Mouse (Mus musculus) heart, postnatal 10 days (tissue): ENCODE measurements around the gene Twnk. TPM values are rescaled to one million over a fixed set of nuclear protein-coding genes. Genes with fewer than 3 reads are reported as not detected.

Experiments used
- DNase-seq, 2 experiments: peaks; one replicate each; pipeline ENCODE4 v3.0.0; 2021
- intact Hi-C: fragments of 180-260 bp; cut with DNase I; formaldehyde crosslinking; loops from one replicate; pipeline ENCODE4 v1.15.1; 2025
- total RNA-seq, 2 experiments: library from RNA; stranded (reverse); gene quantifications; 2 replicates each; pipeline ENCODE4 v1.2.3; 2021

Gene Twnk
- total RNA-seq, 2 experiments from 2014 or later, result 16.6 to 19.1 TPM

DNA sequence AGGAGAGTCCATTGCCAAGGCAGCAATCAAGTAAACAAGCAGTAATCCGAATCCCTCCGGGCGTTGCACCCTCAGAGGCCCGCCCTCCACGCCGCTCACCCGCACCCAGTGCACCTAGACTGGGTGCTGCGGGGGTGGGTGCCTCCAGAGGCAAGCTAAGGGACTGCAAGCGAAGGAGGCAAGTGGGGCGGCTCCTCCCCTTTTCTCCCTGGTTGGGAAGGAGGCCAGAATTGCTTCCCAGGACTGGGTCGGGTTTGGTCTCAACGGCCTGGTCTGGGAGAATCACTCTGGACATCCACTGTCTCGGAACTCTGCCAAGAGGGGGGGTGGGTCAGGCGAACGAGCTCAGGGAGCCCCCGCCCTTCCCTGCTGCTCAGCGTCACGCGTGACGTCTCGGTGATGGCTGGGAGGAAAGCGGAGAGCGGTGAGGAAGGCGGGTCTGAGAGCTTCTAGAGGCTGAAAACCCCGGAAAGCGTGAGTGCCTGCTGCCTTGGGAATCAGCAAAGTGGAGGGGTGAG, 42.0 kb downstream of the Twnk start, which contains the start of gene Sfxn3:
TSS of gene Sfxn3 (plus strand) at position 87 of the 518 bp plus-strand sequence.
- intact Hi-C loops, result no loop called here
- DNase-seq, result peak; percentile 96 to 98

DNA sequence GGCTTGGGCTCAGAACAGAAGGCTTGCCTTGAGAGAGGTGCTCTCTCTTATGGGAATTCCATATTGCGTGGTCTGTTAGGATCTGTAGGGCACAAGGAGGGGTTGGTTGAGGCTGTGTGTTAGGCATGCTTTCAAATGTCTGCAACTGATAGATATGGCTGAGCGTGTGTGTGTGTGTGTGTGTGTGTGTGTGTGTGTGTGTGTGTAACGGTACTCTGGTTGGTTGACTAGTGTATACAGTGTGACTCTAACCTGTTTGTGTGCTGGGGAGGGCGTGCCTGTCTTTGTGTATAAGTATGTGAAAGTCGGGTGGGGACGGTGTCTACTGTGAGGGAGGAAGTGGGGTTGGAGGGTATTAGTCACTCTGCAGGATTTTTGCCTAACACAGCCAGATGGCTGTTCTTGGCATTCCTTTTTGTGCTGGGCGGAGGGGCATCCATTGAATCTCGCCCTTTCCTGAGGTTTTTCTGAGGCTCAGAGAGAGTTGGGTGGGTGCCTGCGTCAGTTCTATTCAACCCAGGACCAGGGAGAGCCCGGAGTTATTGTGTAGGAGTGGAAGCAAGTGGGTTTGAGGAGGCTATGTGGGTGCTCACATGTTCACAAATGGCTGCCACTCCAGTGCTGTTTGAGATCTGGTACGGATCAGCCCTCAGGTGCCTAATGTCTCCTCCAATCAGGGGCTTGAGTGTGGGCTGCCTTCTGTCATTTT, 42.6 kb downstream of the Twnk start:
- intact Hi-C loops, result no loop called here
- DNase-seq, result peak; percentile 65 to 71

DNA sequence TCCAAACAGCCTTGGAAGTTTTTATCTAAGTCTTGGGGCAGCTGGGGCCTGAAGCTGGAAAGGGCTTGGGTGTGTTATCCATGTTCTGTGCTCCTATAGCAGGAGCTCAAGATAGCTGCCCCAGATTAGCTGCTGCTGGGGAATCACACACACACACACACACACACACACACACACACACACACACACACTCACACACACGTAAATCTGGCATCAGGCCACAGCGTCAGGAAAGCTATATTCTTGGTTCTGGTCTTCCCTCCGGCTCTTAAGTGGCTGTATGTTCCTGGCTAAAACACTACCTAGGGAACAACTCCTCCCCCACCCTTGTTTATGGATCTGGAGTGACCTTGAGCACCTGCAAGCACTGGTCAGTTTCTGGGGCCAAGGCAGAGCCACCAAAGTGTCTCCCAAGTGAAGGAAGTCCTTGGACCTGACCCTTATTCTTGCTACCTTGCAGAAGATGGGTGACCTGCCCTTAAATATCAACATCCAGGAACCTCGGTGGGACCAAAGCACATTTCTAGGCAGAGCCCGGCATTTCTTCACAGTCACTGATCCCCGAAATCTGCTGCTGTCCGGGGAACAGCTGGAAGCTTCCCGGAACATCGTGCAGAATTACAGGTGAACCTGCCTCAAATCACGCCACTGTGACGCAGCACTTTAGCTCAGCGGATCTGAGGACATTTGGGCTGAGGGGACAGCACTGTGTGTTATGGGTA, 43.3 kb downstream of the Twnk start:
- intact Hi-C loops, result no loop called here
- DNase-seq, result no peak

DNA sequence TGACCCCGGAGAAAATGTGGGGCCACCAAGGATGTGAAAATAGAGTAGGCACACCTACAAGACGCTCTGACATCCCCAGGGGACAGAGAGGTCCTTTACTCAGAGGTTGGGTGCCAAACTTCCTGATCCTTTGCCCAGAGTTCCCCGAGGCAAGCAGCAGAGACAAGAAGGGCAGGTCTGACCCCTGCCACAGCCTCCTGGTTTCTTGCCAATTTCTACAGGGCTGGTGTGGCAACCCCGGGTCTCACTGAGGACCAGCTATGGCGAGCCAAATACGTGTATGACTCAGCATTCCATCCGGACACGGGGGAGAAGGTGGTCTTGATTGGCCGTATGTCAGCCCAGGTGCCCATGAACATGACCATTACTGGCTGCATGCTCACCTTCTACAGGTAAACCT, 44.1 kb downstream of the Twnk start:
- intact Hi-C loops, result no loop called here
- no peak for DNase-seq

DNA sequence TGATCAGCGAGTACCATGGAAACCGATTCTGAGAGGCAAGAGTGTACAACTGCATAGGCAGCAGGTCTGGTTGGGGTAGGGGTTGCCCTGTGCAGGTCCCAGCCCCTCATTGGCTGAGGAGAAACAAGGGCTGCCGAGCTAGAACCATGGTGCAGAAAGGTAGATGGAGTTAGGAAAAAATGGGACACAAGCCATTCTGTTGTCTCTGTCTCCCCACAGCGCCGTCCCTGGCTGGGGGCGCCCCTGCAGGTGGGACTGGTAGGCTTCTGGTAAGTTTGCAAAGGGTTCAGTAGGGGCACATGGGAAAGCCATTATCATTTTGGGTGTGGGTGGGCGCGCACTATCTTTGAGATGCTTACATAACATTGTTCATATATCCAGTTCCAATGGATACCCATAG, 48.0 kb downstream of the Twnk start:
- intact Hi-C loops, result no loop called here
- no peak for DNase-seq

DNA sequence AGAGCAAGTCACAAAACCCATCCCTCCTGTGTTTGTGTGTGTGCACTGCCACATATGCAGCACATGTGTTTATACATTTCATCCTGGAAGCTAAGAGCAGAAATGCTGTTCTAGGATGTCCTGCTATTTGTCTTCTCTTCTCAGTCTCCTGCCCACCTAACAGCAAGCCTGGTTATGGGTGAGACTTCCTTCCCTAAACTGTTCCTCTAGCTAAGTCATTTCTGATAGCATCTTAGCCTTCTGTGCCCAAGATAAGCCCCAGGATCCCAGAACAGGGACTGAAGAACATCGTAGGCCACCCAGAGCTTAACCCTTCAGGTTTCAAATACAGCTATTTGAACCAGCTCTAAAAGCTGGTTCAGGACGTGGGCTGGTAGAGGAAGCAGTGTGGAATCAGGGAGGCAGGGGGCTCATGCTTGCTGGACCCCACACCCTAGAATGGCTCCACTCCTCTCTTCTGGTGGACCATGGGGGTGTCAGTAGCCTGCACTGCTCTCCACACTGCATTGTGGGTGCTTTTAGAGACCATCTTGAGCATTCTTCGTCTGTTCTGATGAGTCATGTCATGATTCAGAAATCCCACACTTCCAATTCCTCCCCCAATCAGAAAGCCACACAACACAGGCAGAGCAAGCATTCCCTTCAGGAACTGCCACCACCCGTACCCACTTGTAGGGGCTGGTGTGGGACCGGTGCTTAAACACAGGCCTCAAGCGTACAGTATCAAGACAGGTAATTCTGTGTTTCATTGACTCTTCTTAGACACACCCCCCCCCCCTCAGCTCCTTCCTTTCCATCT, 49.6 kb downstream of the Twnk start:
- intact Hi-C loops, result no loop called here
- DNase-seq, result no peak

DNA sequence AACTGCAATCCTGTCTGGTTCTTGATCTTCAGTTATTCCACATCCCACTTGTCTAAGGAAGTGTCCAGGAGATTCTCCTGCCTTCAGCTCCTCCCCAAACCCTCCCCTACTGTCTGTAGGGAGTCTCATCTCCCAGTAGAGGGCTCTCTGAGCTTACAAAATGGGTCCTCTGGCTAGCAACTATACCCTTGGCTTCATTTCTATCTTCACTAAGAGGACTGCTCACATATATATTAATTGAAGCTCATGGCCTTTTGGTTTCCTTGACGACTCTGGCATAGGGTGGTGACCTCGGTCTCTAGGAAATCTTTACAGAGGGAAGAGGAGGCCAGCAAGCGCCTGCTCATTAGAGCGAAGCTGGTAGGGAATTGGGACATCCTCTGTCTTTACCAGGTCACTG, 50.9 kb downstream of the Twnk start:
- intact Hi-C loops, result loop anchor here (2.0 kb wide), 1 partner anchor 24 kb away; no protein-coding TSS in a partner anchor
- peak; percentile 50 to 53 for DNase-seq

DNA sequence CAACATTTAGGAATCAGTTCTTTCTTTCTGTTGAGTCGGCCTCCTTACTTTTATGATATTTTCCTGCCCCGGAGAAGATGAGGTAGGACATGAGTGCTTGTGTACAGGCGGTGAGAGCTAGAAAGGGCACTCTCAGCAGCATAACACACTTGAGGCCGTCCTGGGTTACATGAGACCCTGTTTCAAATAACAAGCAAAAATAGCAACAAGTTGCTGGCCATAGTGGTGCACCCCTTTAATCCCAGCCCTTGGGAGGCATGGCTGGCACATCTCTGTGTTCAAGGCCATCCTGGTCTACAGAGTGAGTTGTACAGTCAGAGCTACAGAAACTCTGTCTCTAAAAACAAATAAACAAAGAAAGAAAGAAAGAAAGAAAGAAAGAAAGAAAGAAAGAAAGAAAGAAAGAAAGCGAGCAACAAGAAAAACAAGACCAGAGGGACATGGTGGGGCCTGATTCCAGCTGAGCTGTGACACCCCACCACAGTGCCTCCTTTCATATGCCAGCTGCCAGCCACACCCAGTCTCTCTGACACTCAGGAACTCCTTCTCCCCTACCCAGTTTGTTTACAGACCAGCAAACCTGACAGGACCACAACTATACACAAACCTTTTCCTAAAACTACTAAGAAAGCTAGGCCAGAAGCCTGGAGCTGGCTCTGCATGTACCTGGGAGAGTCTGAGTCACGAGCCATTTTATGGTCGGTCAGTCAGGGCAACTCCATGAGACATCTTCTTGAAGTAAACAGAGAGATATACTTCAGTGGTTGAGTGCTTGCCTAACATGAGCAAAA, 51.6 kb downstream of the Twnk start:
- intact Hi-C loops, result loop anchor here (2.0 kb wide), 1 partner anchor 24 kb away; no protein-coding TSS in a partner anchor
- peak in 1 of 2 experiments; percentile 28 for DNase-seq

DNA sequence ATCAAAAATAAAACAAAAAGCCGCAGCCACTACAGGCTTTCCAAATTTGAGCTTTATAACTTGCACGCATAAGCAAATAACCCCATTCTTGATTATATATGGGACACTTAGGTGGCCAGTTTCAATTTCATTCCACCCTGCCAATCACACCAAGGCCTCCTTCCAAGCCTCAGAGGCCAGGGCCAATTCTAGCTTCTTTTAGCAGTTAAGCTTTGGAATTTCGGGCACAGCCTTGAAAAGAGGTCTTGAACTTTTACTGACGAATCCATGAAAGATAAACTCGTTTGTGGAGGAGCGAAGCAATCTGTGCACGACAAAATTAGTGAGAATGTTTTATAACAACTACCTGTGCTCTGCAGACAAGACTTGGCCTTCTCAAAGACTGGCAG, 52.3 kb downstream of the Twnk start:
- intact Hi-C loops, result loop anchor here (2.0 kb wide), 1 partner anchor 23 kb away; no protein-coding TSS in a partner anchor
- DNase-seq, result no peak

DNA sequence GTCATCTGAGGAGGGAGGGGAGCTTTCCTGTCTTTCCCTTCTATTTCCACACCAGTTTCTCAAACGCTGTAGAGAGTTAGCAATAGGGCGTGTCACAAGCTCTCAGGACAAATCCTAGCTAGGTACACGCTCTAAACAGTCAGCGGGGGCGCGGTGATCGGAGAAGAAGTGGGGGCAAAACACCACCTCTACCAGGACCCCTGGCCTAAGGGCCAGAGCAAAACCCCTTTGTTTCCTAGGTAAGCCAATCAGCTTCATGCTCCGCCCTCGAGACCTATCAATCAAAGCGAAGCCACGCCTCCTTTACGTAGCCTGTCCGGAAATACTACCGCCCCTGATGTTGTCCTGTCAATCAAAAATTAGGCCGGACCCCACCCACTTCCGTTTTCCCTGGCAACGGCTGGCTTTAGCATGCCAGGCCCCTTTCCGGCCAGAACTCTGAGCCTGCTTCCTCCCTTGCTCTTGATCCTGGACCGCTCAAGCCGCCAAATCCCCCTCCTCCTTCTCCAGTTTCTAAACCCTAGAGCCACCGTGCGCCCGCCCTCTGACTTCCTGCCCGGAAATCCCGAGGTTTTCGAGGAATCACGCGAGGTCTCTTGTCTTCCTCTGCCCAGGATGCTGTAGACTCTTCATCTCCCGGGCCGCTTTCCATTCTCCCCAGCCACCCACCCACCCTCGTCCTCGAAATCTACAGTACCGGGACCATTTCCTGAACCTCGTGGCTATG, 52.8 kb downstream of the Twnk start:
- intact Hi-C loops, result no loop called here

DNA sequence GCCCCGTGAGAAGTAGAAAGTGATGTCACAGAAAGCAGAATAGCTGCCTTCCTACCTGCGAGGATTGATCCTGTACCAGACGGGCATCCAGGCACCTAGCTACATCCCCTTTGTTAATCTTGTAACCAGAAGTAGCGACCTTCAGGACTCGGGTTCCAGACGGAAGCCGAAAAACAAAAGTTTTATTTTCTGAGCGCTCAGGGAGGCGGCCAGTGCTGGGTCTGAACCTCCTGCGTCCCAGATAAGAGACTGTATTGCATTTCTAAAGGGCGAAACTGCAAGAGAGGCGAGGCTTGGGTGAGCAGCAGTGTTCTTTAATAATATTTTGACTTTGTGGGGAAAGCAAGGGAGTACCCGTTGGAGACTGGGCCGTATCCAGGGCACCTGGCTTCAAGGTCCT, 53.4 kb downstream of the Twnk start:
- DNase-seq, result no peak
- intact Hi-C loops, result no loop called here

More for the DNA sequence above, 52.8 kb downstream of the Twnk start:
- DNase-seq, result peak; percentile 98

Other genes starting within 250 kb of the Twnk start
- gene Pax2, start 249.6 kb upstream of the Twnk start, total RNA-seq, result not detected
- 10 to 100 TPM; 27.5 to 37.0 TPM for gene Slf2, start 74.5 kb upstream of the Twnk start, total RNA-seq
- gene Sema4g, start 16.6 kb upstream of the Twnk start, total RNA-seq, result 1 to 10 TPM; 1.1 TPM
- gene Mrpl43, start 779 bp downstream of the Twnk start, total RNA-seq, result 10 to 100 TPM; 49.1 to 51.6 TPM
- gene Lzts2, start 8.8 kb downstream of the Twnk start, total RNA-seq, result 10 to 100 TPM; 60.9 to 77.8 TPM
- under 1 TPM in 1 of 2 experiments, not detected in 1; 0.22 TPM for gene Pdzd7, start 40.1 kb downstream of the Twnk start, total RNA-seq
- 10 to 100 TPM; 21.8 to 23.9 TPM for gene Sfxn3, start 41.8 kb downstream of the Twnk start, total RNA-seq
- 1 to 10 TPM; 7.4 to 9.1 TPM for gene Kazald1, start 69.6 kb downstream of the Twnk start, total RNA-seq
- under 1 TPM; 0.27 to 0.48 TPM for gene Tlx1, start 145.0 kb downstream of the Twnk start, total RNA-seq
- gene Lbx1, start 230.1 kb downstream of the Twnk start, total RNA-seq, result not detected